Mouse (Mus musculus): ENCODE data around the gene Krtap19-2.

Krtap19-2 gene

GRCm38 (mm10) chr16:88874169-88874568 lies at the start of gene Krtap19-2:
Gene Krtap19-2, minus strand, starts transcription at chr16:88874269.
- Histone ChIP-seq H3K9me3 (ENCODE audit: low read length) (no peaks in the 10 kb centered on the region), H3K4me1 (replicated peaks; ENCODE audit: low read depth, low read length) (no peaks in the 10 kb centered on the region), H3K36me3 (ENCODE audit: insufficient read depth, low read length) (no peaks in the 10 kb centered on the region), H3K4me3 (replicated peaks; ENCODE audit: low read length) (no peak within 1 kb of the TSS), H3K27me3 (ENCODE audit: insufficient read depth, low read length) (no peaks in the 10 kb centered on the region)
- TF ChIP-seq CTCF (conservative IDR thresholded peaks at IDR 0.05; ENCODE audit: low read length) = no peak
- no peak for TF ChIP-seq NANOG (IDR thresholded peaks at IDR 0.05; ENCODE audit: borderline replicate concordance, low read length)
- no peak for TF ChIP-seq POU5F1 (IDR thresholded peaks at IDR 0.05; ENCODE audit: borderline replicate concordance, low read length)

GRCm38 (mm10) chr16:88896357-88896756 lies 22.3 kb upstream of the Krtap19-2 start, which contains the start of gene Krtap19-5:
Gene Krtap19-5, minus strand, starts transcription at chr16:88896457.
- Histone ChIP-seq H3K9me3 (ENCODE audit: low read length) (no peaks in the 10 kb centered on the region), H3K4me1 (replicated peaks; ENCODE audit: low read depth, low read length) (no peaks in the 10 kb centered on the region), H3K36me3 (ENCODE audit: insufficient read depth, low read length) (no peaks in the 10 kb centered on the region), H3K27me3 (ENCODE audit: insufficient read depth, low read length) (no peaks in the 10 kb centered on the region), H3K4me3 (replicated peaks; ENCODE audit: low read length) (no peak within 1 kb of the TSS)
- TF ChIP-seq POU5F1 (IDR thresholded peaks at IDR 0.05; ENCODE audit: borderline replicate concordance, low read length) = no peak
- TF ChIP-seq NANOG (IDR thresholded peaks at IDR 0.05; ENCODE audit: borderline replicate concordance, low read length) = no peak
- TF ChIP-seq CTCF (conservative IDR thresholded peaks at IDR 0.05; ENCODE audit: low read length) = no peak

- Histone ChIP-seq H3K4me1 (replicated peaks; ENCODE audit: low read depth, low read length) (no peaks in the 10 kb centered on the region), H3K36me3 (ENCODE audit: insufficient read depth, low read length) (no peaks in the 10 kb centered on the region), H3K9me3 (ENCODE audit: low read length) (peaks cover 24% of the 10 kb centered on the region), H3K27me3 (ENCODE audit: insufficient read depth, low read length) (no peaks in the 10 kb centered on the region), H3K4me3 (replicated peaks; ENCODE audit: low read length) (no peak overlapping the region)
- TF ChIP-seq POU5F1 (IDR thresholded peaks at IDR 0.05; ENCODE audit: borderline replicate concordance, low read length) (no peak), NANOG (IDR thresholded peaks at IDR 0.05; ENCODE audit: borderline replicate concordance, low read length) (no peak), CTCF (conservative IDR thresholded peaks at IDR 0.05; ENCODE audit: low read length) (no peak)
Measured at GRCm38 (mm10) chr16:88886870-88887269, 12.8 kb upstream of the Krtap19-2 start.

- TF ChIP-seq NANOG (IDR thresholded peaks at IDR 0.05; ENCODE audit: borderline replicate concordance, low read length) = no peak
- TF ChIP-seq POU5F1 (IDR thresholded peaks at IDR 0.05; ENCODE audit: borderline replicate concordance, low read length) = no peak
- no peak for TF ChIP-seq CTCF (conservative IDR thresholded peaks at IDR 0.05; ENCODE audit: low read length)
- Histone ChIP-seq H3K4me3 (replicated peaks; ENCODE audit: low read length) (no peak within 1 kb of the TSS), H3K4me1 (replicated peaks; ENCODE audit: low read depth, low read length) (no peaks in the 10 kb centered on the region), H3K36me3 (ENCODE audit: insufficient read depth, low read length) (no peaks in the 10 kb centered on the region), H3K9me3 (ENCODE audit: low read length) (peaks cover 23% of the 10 kb centered on the region), H3K27me3 (ENCODE audit: insufficient read depth, low read length) (no peaks in the 10 kb centered on the region)
Measured at GRCm38 (mm10) chr16:88884989-88885388, 10.9 kb upstream of the Krtap19-2 start, which contains the start of gene Krtap19-4. Gene Krtap19-4, minus strand, starts transcription at chr16:88885089.

- Histone ChIP-seq H3K9me3 (ENCODE audit: low read length) (no peaks in the 10 kb centered on the region), H3K36me3 (ENCODE audit: insufficient read depth, low read length) (no peaks in the 10 kb centered on the region), H3K27me3 (ENCODE audit: insufficient read depth, low read length) (no peaks in the 10 kb centered on the region), H3K4me3 (replicated peaks; ENCODE audit: low read length) (no peak within 1 kb of the TSS), H3K4me1 (replicated peaks; ENCODE audit: low read depth, low read length) (no peaks in the 10 kb centered on the region)
- TF ChIP-seq NANOG (IDR thresholded peaks at IDR 0.05; ENCODE audit: borderline replicate concordance, low read length) (no peak), CTCF (conservative IDR thresholded peaks at IDR 0.05; ENCODE audit: low read length) (no peak), POU5F1 (IDR thresholded peaks at IDR 0.05; ENCODE audit: borderline replicate concordance, low read length) (no peak)
Measured at GRCm38 (mm10) chr16:88877938-88878337, 3.9 kb upstream of the Krtap19-2 start, which contains the start of gene Krtap19-3. Gene Krtap19-3, minus strand, starts transcription at chr16:88878038.

GRCm38 (mm10) chr16:88869311-88869710 lies 4.8 kb downstream of the Krtap19-2 start, which contains the start of gene Krtap19-1:
Gene Krtap19-1, minus strand, starts transcription at chr16:88869411.
- TF ChIP-seq POU5F1 (IDR thresholded peaks at IDR 0.05; ENCODE audit: borderline replicate concordance, low read length) (no peak), CTCF (conservative IDR thresholded peaks at IDR 0.05; ENCODE audit: low read length) (no peak), NANOG (IDR thresholded peaks at IDR 0.05; ENCODE audit: borderline replicate concordance, low read length) (no peak)
- Histone ChIP-seq H3K27me3 (ENCODE audit: insufficient read depth, low read length) (no peaks in the 10 kb centered on the region), H3K4me1 (replicated peaks; ENCODE audit: low read depth, low read length) (no peaks in the 10 kb centered on the region), H3K9me3 (ENCODE audit: low read length) (no peaks in the 10 kb centered on the region), H3K4me3 (replicated peaks; ENCODE audit: low read length) (no peak within 1 kb of the TSS), H3K36me3 (ENCODE audit: insufficient read depth, low read length) (no peaks in the 10 kb centered on the region)

- no peak overlapping the region for H3K4me3 ChIP-seq (replicated peaks; ENCODE audit: low read length)
- no peaks in the 10 kb centered on the region for H3K9me3 ChIP-seq (ENCODE audit: low read length)
- H3K27me3 ChIP-seq (ENCODE audit: insufficient read depth, low read length) = no peaks in the 10 kb centered on the region
- TF ChIP-seq CTCF (conservative IDR thresholded peaks at IDR 0.05; ENCODE audit: low read length) (no peak), NANOG (IDR thresholded peaks at IDR 0.05; ENCODE audit: borderline replicate concordance, low read length) (no peak), POU5F1 (IDR thresholded peaks at IDR 0.05; ENCODE audit: borderline replicate concordance, low read length) (no peak)
- no peaks in the 10 kb centered on the region for H3K36me3 ChIP-seq (ENCODE audit: insufficient read depth, low read length)
- H3K4me1 ChIP-seq (replicated peaks; ENCODE audit: low read depth, low read length) = no peaks in the 10 kb centered on the region
Measured at GRCm38 (mm10) chr16:88864887-88865407, 9.1 kb downstream of the Krtap19-2 start.

GRCm38 (mm10) chr16:88851450-88851849 lies 22.6 kb downstream of the Krtap19-2 start:
- TF ChIP-seq NANOG (IDR thresholded peaks at IDR 0.05; ENCODE audit: borderline replicate concordance, low read length) (no peak), POU5F1 (IDR thresholded peaks at IDR 0.05; ENCODE audit: borderline replicate concordance, low read length) (no peak), CTCF (conservative IDR thresholded peaks at IDR 0.05; ENCODE audit: low read length) (peak; percentile 95)
- Histone ChIP-seq H3K4me1 (replicated peaks; ENCODE audit: low read depth, low read length) (no peaks in the 10 kb centered on the region), H3K4me3 (replicated peaks; ENCODE audit: low read length) (no peak overlapping the region), H3K36me3 (ENCODE audit: insufficient read depth, low read length) (no peaks in the 10 kb centered on the region), H3K27me3 (ENCODE audit: insufficient read depth, low read length) (no peaks in the 10 kb centered on the region), H3K9me3 (ENCODE audit: low read length) (no peaks in the 10 kb centered on the region)

GRCm38 (mm10) chr16:88848558-88848957 lies 25.5 kb downstream of the Krtap19-2 start:
- Histone ChIP-seq H3K4me3 (replicated peaks; ENCODE audit: low read length) (no peak overlapping the region), H3K36me3 (ENCODE audit: insufficient read depth, low read length) (no peaks in the 10 kb centered on the region), H3K4me1 (replicated peaks; ENCODE audit: low read depth, low read length) (no peaks in the 10 kb centered on the region), H3K27me3 (ENCODE audit: insufficient read depth, low read length) (no peaks in the 10 kb centered on the region), H3K9me3 (ENCODE audit: low read length) (no peaks in the 10 kb centered on the region)
- TF ChIP-seq POU5F1 (IDR thresholded peaks at IDR 0.05; ENCODE audit: borderline replicate concordance, low read length) = no peak
- no peak for TF ChIP-seq NANOG (IDR thresholded peaks at IDR 0.05; ENCODE audit: borderline replicate concordance, low read length)
- no peak for TF ChIP-seq CTCF (conservative IDR thresholded peaks at IDR 0.05; ENCODE audit: low read length)
